Mouse (Mus musculus): Measurements from ENCODE around the gene Eya2. TPM values are rescaled to one million over a fixed set of nuclear protein-coding genes. Genes with fewer than 3 reads are reported as not detected.
"Not testable (repeated sequence)": the region's sequence is repeated elsewhere in the genome, so short reads cannot be mapped to it uniquely, and the experiment has no call there.

Gene Eya2
- polyA plus RNA-seq (2015; fragmentation: Nextera tagmentation; extraction: Ambion mirVana) = 3.6 and 5.8 TPM in 2 replicates

DNA sequence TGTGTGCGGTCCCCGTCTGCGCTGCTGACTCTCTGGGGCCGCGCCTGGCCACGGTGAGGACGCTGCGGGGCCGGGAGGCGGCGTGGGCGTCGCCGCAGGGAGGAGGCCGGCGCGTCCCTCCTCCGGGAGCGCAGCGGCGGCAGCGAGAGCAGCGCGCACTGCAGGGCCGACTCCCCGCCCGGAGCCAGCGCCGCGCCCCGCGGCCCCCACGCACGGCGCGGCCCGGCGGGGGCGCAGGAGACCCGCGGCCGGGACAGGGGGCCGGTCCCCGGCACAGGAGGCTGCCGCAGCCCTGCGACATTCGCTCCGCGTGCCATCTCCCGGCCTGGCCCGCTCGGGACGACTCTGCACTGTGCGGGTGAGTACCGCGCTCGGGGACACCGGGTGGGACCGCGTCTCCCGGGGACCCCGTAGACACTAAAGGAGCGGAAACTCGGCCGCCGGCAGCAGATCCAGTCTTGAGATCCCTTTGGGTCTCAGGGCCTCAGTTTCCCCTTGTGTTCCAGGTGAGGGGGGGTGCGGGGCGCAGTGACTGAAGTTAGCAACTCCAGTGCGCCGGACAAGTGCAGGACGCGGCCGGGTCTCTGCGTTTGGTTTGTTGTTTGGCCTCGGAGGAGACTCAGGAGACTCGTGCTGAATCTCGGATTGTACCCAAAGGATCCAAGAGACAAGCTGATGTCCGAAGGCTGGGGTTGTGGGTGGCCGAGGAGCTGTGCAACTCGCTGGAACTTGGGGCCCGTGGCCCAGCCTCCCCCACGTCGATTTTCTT is at the start of gene Eya2:
Gene Eya2 (plus strand): TSS at position 126 of the 769 bp plus-strand sequence.
- Histone ChIP-seq H3K4me1 (ENCODE audit: control insufficient read depth, insufficient read depth, low read length) (0 out of 2 replicates have a peak, but pooled peaks cover 4% of the 10 kb centered on the region), H3K27me3 (ENCODE audit: control insufficient read depth, insufficient read depth, low read length) (peaks cover 55% of the 10 kb centered on the region), H3K4me3 (ENCODE audit: low read length) (peak within 1 kb of the TSS; percentile 51), H3K27ac (ENCODE audit: low read length) (no peak within 1 kb of the TSS), H3K9ac (ENCODE audit: low read length) (peak within 1 kb of the TSS; percentile 57), H3K4me2 (ENCODE audit: low read depth, low read length) (peak within 1 kb of the TSS; percentile 69), H3K36me3 (ENCODE audit: control insufficient read depth, insufficient read depth) (no peaks in the 10 kb centered on the region), H3K9me3 (replicated peaks; ENCODE audit: control insufficient read depth, low read length) (no peaks in the 10 kb centered on the region; the same call in 1 of the 2 replicates)
- no peak for ATAC-seq (replicated peaks; ENCODE audit: extremely low read depth, insufficient read depth, low FRiP score)
- under 1% methylated on average over 71 of the region's 83 CpGs for WGBS

GRCm38 (mm10) chr2:165545687-165546086 is 49.1 kb upstream of the Eya2 start:
- H3K27ac ChIP-seq (ENCODE audit: low read length) = no peak overlapping the region
- no peak overlapping the region for H3K4me3 ChIP-seq (ENCODE audit: low read length)
- no peaks in the 10 kb centered on the region for H3K27me3 ChIP-seq (ENCODE audit: control insufficient read depth, insufficient read depth, low read length)
- H3K4me2 ChIP-seq (ENCODE audit: low read depth, low read length) = no peak overlapping the region
- no peaks in the 10 kb centered on the region for H3K4me1 ChIP-seq (ENCODE audit: control insufficient read depth, insufficient read depth, low read length)
- 93% methylated on average over 2 of the region's 2 CpGs for WGBS
- H3K9ac ChIP-seq (ENCODE audit: low read length) = no peak overlapping the region
- no peaks in the 10 kb centered on the region for H3K9me3 ChIP-seq (replicated peaks; ENCODE audit: control insufficient read depth, low read length)
- ATAC-seq (replicated peaks; ENCODE audit: extremely low read depth, insufficient read depth, low FRiP score) = no peak
- no peaks in the 10 kb centered on the region for H3K36me3 ChIP-seq (ENCODE audit: control insufficient read depth, insufficient read depth)

GRCm38 (mm10) chr2:165546341-165546740 is 48.5 kb upstream of the Eya2 start:
- no peaks in the 10 kb centered on the region for H3K27me3 ChIP-seq (ENCODE audit: control insufficient read depth, insufficient read depth, low read length)
- no peaks in the 10 kb centered on the region for H3K4me1 ChIP-seq (ENCODE audit: control insufficient read depth, insufficient read depth, low read length)
- no peak overlapping the region for H3K9ac ChIP-seq (ENCODE audit: low read length)
- no peak for ATAC-seq (replicated peaks; ENCODE audit: extremely low read depth, insufficient read depth, low FRiP score)
- no peak overlapping the region for H3K4me2 ChIP-seq (ENCODE audit: low read depth, low read length)
- no peak overlapping the region for H3K27ac ChIP-seq (ENCODE audit: low read length)
- no peak overlapping the region for H3K4me3 ChIP-seq (ENCODE audit: low read length)
- 25% methylated on average over 8 of the region's 8 CpGs for WGBS
- no peaks in the 10 kb centered on the region for H3K9me3 ChIP-seq (replicated peaks; ENCODE audit: control insufficient read depth, low read length)
- H3K36me3 ChIP-seq (ENCODE audit: control insufficient read depth, insufficient read depth) = no peaks in the 10 kb centered on the region

- Histone ChIP-seq H3K27me3 (ENCODE audit: control insufficient read depth, insufficient read depth, low read length) (no peaks in the 10 kb centered on the region), H3K9ac (ENCODE audit: low read length) (no peak overlapping the region), H3K36me3 (ENCODE audit: control insufficient read depth, insufficient read depth) (no peaks in the 10 kb centered on the region), H3K9me3 (replicated peaks; ENCODE audit: control insufficient read depth, low read length) (no peaks in the 10 kb centered on the region), H3K27ac (ENCODE audit: low read length) (no peak overlapping the region), H3K4me1 (ENCODE audit: control insufficient read depth, insufficient read depth, low read length) (no peaks in the 10 kb centered on the region), H3K4me2 (ENCODE audit: low read depth, low read length) (no peak overlapping the region), H3K4me3 (ENCODE audit: low read length) (no peak overlapping the region)
- 48% methylated on average over 9 of the region's 9 CpGs for WGBS
- ATAC-seq (replicated peaks; ENCODE audit: extremely low read depth, insufficient read depth, low FRiP score) = no peak
Observed at GRCm38 (mm10) chr2:165547410-165547809, 47.4 kb upstream of the Eya2 start.

- Histone ChIP-seq H3K4me3 (ENCODE audit: low read length) (no peak overlapping the region), H3K4me1 (ENCODE audit: control insufficient read depth, insufficient read depth, low read length) (no peaks in the 10 kb centered on the region), H3K36me3 (ENCODE audit: control insufficient read depth, insufficient read depth) (no peaks in the 10 kb centered on the region), H3K27me3 (ENCODE audit: control insufficient read depth, insufficient read depth, low read length) (no peaks in the 10 kb centered on the region; the same call in 1 of the 2 replicates), H3K27ac (ENCODE audit: low read length) (no peak overlapping the region), H3K4me2 (ENCODE audit: low read depth, low read length) (no peak overlapping the region), H3K9me3 (replicated peaks; ENCODE audit: control insufficient read depth, low read length) (no peaks in the 10 kb centered on the region), H3K9ac (ENCODE audit: low read length) (no peak overlapping the region)
- ATAC-seq (replicated peaks; ENCODE audit: extremely low read depth, insufficient read depth, low FRiP score) = no peak
- 69% methylated on average over 6 of the region's 6 CpGs for WGBS
Observed at GRCm38 (mm10) chr2:165548627-165549026, 46.2 kb upstream of the Eya2 start.

DNA sequence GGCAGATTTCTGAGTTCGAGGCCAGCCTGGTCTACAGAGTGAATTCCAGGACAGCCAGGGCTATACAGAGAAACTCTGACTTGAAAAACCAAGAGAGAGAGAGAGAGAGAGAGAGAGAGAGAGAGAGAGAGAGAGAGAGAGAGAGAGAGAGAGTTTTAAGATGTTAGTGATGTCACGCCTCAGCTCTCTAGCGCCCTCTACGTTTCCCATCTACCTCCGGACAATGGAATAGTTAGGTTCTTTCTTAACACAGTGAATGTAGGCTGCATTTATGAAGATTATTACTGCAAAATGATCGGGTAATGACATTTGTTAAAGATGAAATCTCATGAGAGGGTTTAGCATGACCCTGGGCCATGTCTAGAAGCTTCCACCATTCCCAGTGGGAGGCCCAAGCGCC is 44.4 kb upstream of the Eya2 start:
- not testable (repeated sequence) for H3K27ac ChIP-seq (ENCODE audit: low read length); H3K27me3 ChIP-seq (ENCODE audit: control insufficient read depth, insufficient read depth, low read length); H3K36me3 ChIP-seq (ENCODE audit: control insufficient read depth, insufficient read depth); H3K4me2 ChIP-seq (ENCODE audit: low read depth, low read length); H3K4me3 ChIP-seq (ENCODE audit: low read length); H3K9ac ChIP-seq (ENCODE audit: low read length); ATAC-seq (replicated peaks; ENCODE audit: extremely low read depth, insufficient read depth, low FRiP score); H3K9me3 ChIP-seq (replicated peaks; ENCODE audit: control insufficient read depth, low read length); H3K4me1 ChIP-seq (ENCODE audit: control insufficient read depth, insufficient read depth, low read length)
- WGBS = 71% methylated on average over 7 of the region's 7 CpGs

GRCm38 (mm10) chr2:165554066-165554465 is 40.8 kb upstream of the Eya2 start:
- WGBS = 68% methylated on average over 9 of the region's 9 CpGs
- Histone ChIP-seq H3K27me3 (ENCODE audit: control insufficient read depth, insufficient read depth, low read length) (no peaks in the 10 kb centered on the region; the same call in 1 of the 2 replicates), H3K9ac (ENCODE audit: low read length) (no peak overlapping the region), H3K4me1 (ENCODE audit: control insufficient read depth, insufficient read depth, low read length) (no peaks in the 10 kb centered on the region), H3K27ac (ENCODE audit: low read length) (no peak overlapping the region), H3K4me2 (ENCODE audit: low read depth, low read length) (no peak overlapping the region), H3K4me3 (ENCODE audit: low read length) (no peak overlapping the region), H3K36me3 (ENCODE audit: control insufficient read depth, insufficient read depth) (no peaks in the 10 kb centered on the region), H3K9me3 (replicated peaks; ENCODE audit: control insufficient read depth, low read length) (no peaks in the 10 kb centered on the region)
- no peak for ATAC-seq (replicated peaks; ENCODE audit: extremely low read depth, insufficient read depth, low FRiP score)

GRCm38 (mm10) chr2:165557278-165557677 is 37.6 kb upstream of the Eya2 start:
- 84% methylated on average over 7 of the region's 7 CpGs for WGBS
- H3K4me1 ChIP-seq (ENCODE audit: control insufficient read depth, insufficient read depth, low read length) = no peaks in the 10 kb centered on the region
- H3K4me2 ChIP-seq (ENCODE audit: low read depth, low read length) = no peak overlapping the region
- peaks cover 2% of the 10 kb centered on the region; the same call in 1 of the 2 replicates for H3K27me3 ChIP-seq (ENCODE audit: control insufficient read depth, insufficient read depth, low read length)
- H3K4me3 ChIP-seq (ENCODE audit: low read length) = no peak overlapping the region
- ATAC-seq (replicated peaks; ENCODE audit: extremely low read depth, insufficient read depth, low FRiP score) = no peak
- no peak overlapping the region for H3K27ac ChIP-seq (ENCODE audit: low read length)
- H3K9me3 ChIP-seq (replicated peaks; ENCODE audit: control insufficient read depth, low read length) = no peaks in the 10 kb centered on the region
- no peaks in the 10 kb centered on the region for H3K36me3 ChIP-seq (ENCODE audit: control insufficient read depth, insufficient read depth)
- H3K9ac ChIP-seq (ENCODE audit: low read length) = no peak overlapping the region

GRCm38 (mm10) chr2:165558916-165559315 is 35.9 kb upstream of the Eya2 start:
- no peak for ATAC-seq (replicated peaks; ENCODE audit: extremely low read depth, insufficient read depth, low FRiP score)
- Histone ChIP-seq H3K9me3 (replicated peaks; ENCODE audit: control insufficient read depth, low read length) (no peaks in the 10 kb centered on the region), H3K27me3 (ENCODE audit: control insufficient read depth, insufficient read depth, low read length) (peaks cover 17% of the 10 kb centered on the region), H3K27ac (ENCODE audit: low read length) (no peak overlapping the region), H3K4me1 (ENCODE audit: control insufficient read depth, insufficient read depth, low read length) (peaks cover 7% of the 10 kb centered on the region), H3K36me3 (ENCODE audit: control insufficient read depth, insufficient read depth) (no peaks in the 10 kb centered on the region), H3K4me3 (ENCODE audit: low read length) (no peak overlapping the region), H3K4me2 (ENCODE audit: low read depth, low read length) (no peak overlapping the region), H3K9ac (ENCODE audit: low read length) (no peak overlapping the region)
- 59% methylated on average over 11 of the region's 11 CpGs for WGBS

Data from heart, embryonic 16.5 days (tissue).